Mouse (Mus musculus) lung, adult 2 months (tissue): Measurements from ENCODE around the gene Upk3bl.

Experiments used
- CTCF ChIP-seq: fragments of 200-500 bp; IDR thresholded peaks from 2 replicates; pipeline ENCODE4 v1.5.1; 2011; ENCODE audit warnings: mild to moderate bottlenecking, low read length, control low read depth; ENCODE audit not compliant: insufficient read depth
- POLR2A ChIP-seq: fragments of 200-500 bp; IDR thresholded peaks from 2 replicates; pipeline ENCODE4 v1.6.1; 2011; ENCODE audit warnings: low read depth, mild to moderate bottlenecking, control low read depth, low read length, borderline replicate concordance; ENCODE audit errors: extremely low read depth

DNA sequence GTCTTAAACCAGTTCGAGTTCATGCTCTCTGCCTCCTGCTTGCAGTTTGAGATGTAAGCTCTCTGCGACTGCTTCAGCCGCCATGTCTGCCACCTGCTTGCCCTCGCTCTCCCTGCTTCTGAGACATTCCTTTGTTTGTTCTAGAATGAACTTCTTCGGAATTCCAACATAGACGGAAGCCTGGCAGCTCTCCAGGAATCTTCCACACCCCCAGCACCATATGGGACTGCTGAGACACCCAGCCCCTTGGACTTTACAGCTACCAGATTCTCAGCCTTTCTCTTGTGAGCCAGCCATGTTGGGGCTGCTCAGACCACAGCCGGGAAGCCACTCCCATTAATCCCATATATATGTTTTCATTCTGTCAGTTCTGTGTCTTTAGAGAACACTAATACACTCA lies 22.0 kb downstream of the Upk3bl start:
- TF ChIP-seq POLR2A (no peak), CTCF (no peak)
